Mouse (Mus musculus) E14TG2a.4 (cell line): ENCODE data around the gene Sh3yl1.

Experiments used
- CTCF ChIP-seq: conservative IDR thresholded peaks from 2 replicates; pipeline ENCODE4 v1.5.1; 2014; ENCODE audit warnings: low read length
- NANOG ChIP-seq: IDR thresholded peaks from 2 replicates; pipeline ENCODE4 v1.6.1; 2014; ENCODE audit warnings: borderline replicate concordance, low read length, mixed read lengths
- POU5F1 ChIP-seq: IDR thresholded peaks from 2 replicates; pipeline ENCODE4 v1.6.1; 2014; ENCODE audit warnings: low read length, borderline replicate concordance

- no peak for TF ChIP-seq CTCF
- TF ChIP-seq POU5F1, result no peak
- TF ChIP-seq NANOG, result no peak
Measured at GRCm38 (mm10) chr12:30912048-30912381, 547 bp downstream of the Sh3yl1 start.
